ENCODE assay signal across 31 mouse cellular contexts in genomic region chr4:131381529-131381928, GRCm38 (mm10).
A peak's percentile ranks its signal among the peaks of the same experiment; 100 is the strongest.
DNase-seq lines count a peak whose midpoint lies in the region; ATAC-seq and TF ChIP-seq lines count a peak whose summit lies in the region.
"Had no signal": no experiment of that assay in that cellular context is flagged by ENCODE, and none has a peak within 500 bp of the region (broad histone marks: within the 10 kb centered on the region; RNA-seq: fewer than 3 reads in every experiment).

No protein-coding gene starts in this region.

- no peak overlapping the region for H3K9ac ChIP-seq in heart, embryonic 14.5 days (ENCODE audit: low read length)
- no peak overlapping the region for H3K9ac ChIP-seq in kidney, embryonic 16.5 days (replicated peaks; ENCODE audit: low read length)
- H3K9ac ChIP-seq: hindbrain, embryonic 15.5 days; limb, embryonic 13.5 days; lung, embryonic 15.5 days; midbrain, embryonic 12.5 days; neural tube, embryonic 12.5 days had no signal

- DNase-seq in frontal cortex, postnatal 10 days (ENCODE audit: low spot score in 2 of 2) = no peak
- DNase-seq in heart, postnatal 25 days (ENCODE audit: low spot score) = no peak
- no peak for DNase-seq in kidney, postnatal 25 days
- DNase-seq in lung, postnatal 36 days = no peak
- DNase-seq: adrenal gland, postnatal 25 days; cerebellum, adult 18-20 months; cerebellum, postnatal 10 days; gastrocnemius, postnatal 10 days; kidney, adult 11 months; layer of hippocampus, postnatal 36 days; right cerebral cortex, postnatal 4 days; thymus, adult 18-20 months; thymus, postnatal 25 days had no signal

- H3K27ac ChIP-seq in heart, embryonic 14.5 days (replicated peaks in 1 of 2; ENCODE audit: control insufficient read depth in 1 of 2, insufficient read depth in 1 of 2, low read depth in 2 of 2, low read length in 2 of 2) = peak overlapping the region; percentile 62 to 76
- no peak overlapping the region for H3K27ac ChIP-seq in kidney, embryonic 16.5 days (ENCODE audit: low read length)
- 0 out of 2 replicates have a peak overlapping the region, but pooled peaks have one; percentile 27 for H3K27ac ChIP-seq in olfactory bulb, adult 2 months (ENCODE audit: insufficient read depth, low read depth, low read length)
- H3K27ac ChIP-seq: hindbrain, embryonic 10.5 days; hindbrain, embryonic 15.5 days; kidney, postnatal 0 days; lung, embryonic 15.5 days; midbrain, embryonic 12.5 days; neural tube, embryonic 12.5 days; stomach, postnatal 0 days had no signal

- TF ChIP-seq POLR2A in olfactory bulb, adult 2 months (IDR thresholded peaks at IDR 0.05; ENCODE audit: insufficient read depth, low read depth, low read length) = no peak

- peak overlapping the region; percentile 39; the same call in 1 of the 2 replicates for H3K4me2 ChIP-seq in heart, embryonic 14.5 days (ENCODE audit: low read length)
- H3K4me2 ChIP-seq in kidney, embryonic 16.5 days (replicated peaks; ENCODE audit: low read depth, low read length) = peak overlapping the region; percentile 35; the same call in 1 of the 2 replicates
- H3K4me2 ChIP-seq: hindbrain, embryonic 15.5 days; limb, embryonic 13.5 days; liver, embryonic 11.5 days; lung, embryonic 15.5 days; midbrain, embryonic 12.5 days; neural tube, embryonic 12.5 days had no signal

- ATAC-seq in frontal cortex, adult (ENCODE audit: low TSS enrichment) = peak; percentile 38
- no peak for ATAC-seq in heart, embryonic 14.5 days (ENCODE audit: insufficient number of reproducible peaks, insufficient read depth, low FRiP score, low read depth)
- no peak for ATAC-seq in kidney, embryonic 16.5 days (ENCODE audit: low FRiP score, low TSS enrichment)
- ATAC-seq: CD4-positive, CD25-positive, alpha-beta regulatory T cell, adult 4 months; forebrain, embryonic 14.5 days; inflammation-experienced regulatory T-cells, adult 6 months had no signal

- H3K4me3 ChIP-seq in heart, embryonic 14.5 days (ENCODE audit: control insufficient read depth in 1 of 2, insufficient read depth in 1 of 2, low read depth in 1 of 2, low read length in 2 of 2) = no peak overlapping the region
- H3K4me3 ChIP-seq in kidney, embryonic 16.5 days (ENCODE audit: low read length) = no peak overlapping the region
- H3K4me3 ChIP-seq in olfactory bulb, adult 2 months (ENCODE audit: insufficient read depth, low read depth, low read length) = no peak overlapping the region
- H3K4me3 ChIP-seq: hindbrain, embryonic 10.5 days; hindbrain, embryonic 15.5 days; limb, embryonic 13.5 days; lung, embryonic 15.5 days; megakaryocyte, embryonic 14.5 days; midbrain, embryonic 12.5 days; myocyte; neural tube, embryonic 12.5 days had no signal

- H3K27me3 ChIP-seq in heart, embryonic 14.5 days (ENCODE audit: control insufficient read depth, insufficient read depth, low read length) = no peaks in the 10 kb centered on the region
- H3K27me3 ChIP-seq in kidney, embryonic 16.5 days (ENCODE audit: insufficient read depth, low read length) = no peaks in the 10 kb centered on the region
- H3K27me3 ChIP-seq: hindbrain, embryonic 15.5 days; limb, embryonic 13.5 days; lung, embryonic 15.5 days; neural tube, embryonic 12.5 days had no signal

- TF ChIP-seq CTCF in olfactory bulb, adult 2 months (IDR thresholded peaks at IDR 0.05; ENCODE audit: insufficient read depth, low read depth, low read length) = no peak

- H3K36me3 ChIP-seq in heart, embryonic 14.5 days (ENCODE audit: control insufficient read depth, insufficient read depth, low read length) = no peaks in the 10 kb centered on the region
- no peaks in the 10 kb centered on the region for H3K36me3 ChIP-seq in kidney, embryonic 16.5 days (ENCODE audit: insufficient read depth, low read length)
- H3K36me3 ChIP-seq: hindbrain, embryonic 10.5 days; hindbrain, embryonic 15.5 days; limb, embryonic 13.5 days; lung, embryonic 15.5 days; midbrain, embryonic 12.5 days; neural tube, embryonic 12.5 days had no signal

- H3K4me1 ChIP-seq in heart, embryonic 14.5 days (ENCODE audit: control insufficient read depth in 2 of 2, insufficient read depth in 2 of 2, low read length in 2 of 2) = peaks cover 28 to 30% of the 10 kb centered on the region in 2 experiments
- H3K4me1 ChIP-seq in kidney, embryonic 16.5 days (ENCODE audit: insufficient read depth, low read length) = peaks cover 9% of the 10 kb centered on the region
- H3K4me1 ChIP-seq in olfactory bulb, adult 2 months (ENCODE audit: control insufficient read depth, insufficient read depth, low read length) = peaks cover 25% of the 10 kb centered on the region
- H3K4me1 ChIP-seq: hindbrain, embryonic 15.5 days; lung, embryonic 15.5 days; megakaryocyte, embryonic 14.5 days; midbrain, embryonic 12.5 days had no signal

- no peaks in the 10 kb centered on the region for H3K9me3 ChIP-seq in heart, embryonic 14.5 days (ENCODE audit: control insufficient read depth, low read length)
- no peaks in the 10 kb centered on the region for H3K9me3 ChIP-seq in kidney, embryonic 16.5 days (ENCODE audit: low read length)
- H3K9me3 ChIP-seq: hindbrain, embryonic 10.5 days; hindbrain, embryonic 15.5 days; limb, embryonic 13.5 days; lung, embryonic 15.5 days; megakaryocyte, embryonic 14.5 days; midbrain, embryonic 12.5 days; neural tube, embryonic 12.5 days had no signal

- intact Hi-C loops in heart, postnatal 25 days (cut with DNase I) = no loop called here

- 56% methylated on average over 7 of the region's 7 CpGs for WGBS in heart, embryonic 14.5 days
- WGBS in kidney, embryonic 16.5 days = 72% methylated on average over 7 of the region's 7 CpGs
- 64% methylated on average over 7 of the region's 7 CpGs for WGBS in olfactory bulb, adult 2 months
